Mouse (Mus musculus) lung, postnatal 0 days (tissue): ENCODE measurements at regions not wholly inside any gene's neighbourhood (a gene's known extent, or its start where the extent isn't known, plus 50 kb on each side); places are given as distances from the start of the nearest gene placed in this dataset.

ENCODE experiments used
- CTCF ChIP-seq: IDR thresholded peaks from 2 replicates; pipeline ENCODE4 v1.5.1; 2016; ENCODE audit warnings: antibody characterized with exemption, mild to moderate bottlenecking
- EP300 ChIP-seq: IDR thresholded peaks from 2 replicates; pipeline ENCODE4 v1.6.1; 2016; ENCODE audit warnings: antibody characterized with exemption, mild to moderate bottlenecking, control low read depth

GRCm38 (mm10) chr9:101700368-101700767 lies 161.3 kb upstream of the 9630041A04Rik start:
- TF ChIP-seq CTCF (no peak), EP300 (no peak)
